Mouse (Mus musculus) heart, adult 2 months (tissue): ENCODE measurements at regions not wholly inside any gene's neighbourhood (a gene's known extent, or its start where the extent isn't known, plus 50 kb on each side); places are given as distances from the start of the nearest gene placed in this dataset.

ENCODE experiments used
- DNase-seq, 2 experiments: peaks; one replicate each; pipeline ENCODE4 v3.0.0; 2021
- H3K27ac ChIP-seq: fragments of 200-600 bp; 2 replicates; pipeline ENCODE4 v1.8.1; 2022
- H3K27me3 ChIP-seq: fragments of 200-500 bp; 2 replicates; pipeline ENCODE4 v1.6.1; 2012; ENCODE audit warnings: mild to moderate bottlenecking, low read length, inconsistent platforms, mixed read lengths; ENCODE audit not compliant: control insufficient read depth, insufficient read depth
- H3K36me3 ChIP-seq: fragments of 200-500 bp; 2 replicates; pipeline ENCODE4 v1.6.1; 2012; ENCODE audit warnings: low read length, inconsistent platforms; ENCODE audit not compliant: control insufficient read depth, insufficient read depth
- H3K4me1 ChIP-seq: fragments of 200-500 bp; 2 replicates; pipeline ENCODE4 v1.6.1; 2011; ENCODE audit warnings: low read length; ENCODE audit not compliant: control insufficient read depth, insufficient read depth
- H3K4me3 ChIP-seq: fragments of 200-600 bp; 2 replicates; pipeline ENCODE4 v1.8.1; 2022
- H3K79me2 ChIP-seq: fragments of 200-500 bp; replicated peaks from 2 replicates; pipeline ENCODE4 v1.6.1; 2012; ENCODE audit warnings: mild to moderate bottlenecking, inconsistent platforms, low read length, moderate library complexity, mixed read lengths; ENCODE audit not compliant: control insufficient read depth, insufficient read depth
- H3K9ac ChIP-seq: fragments of 200-500 bp; 2 replicates; pipeline ENCODE4 v1.6.1; 2012; ENCODE audit warnings: low read depth, mild to moderate bottlenecking, control low read depth, inconsistent platforms, low read length, mixed read lengths
- CTCF ChIP-seq: fragments of 200-600 bp; IDR thresholded peaks from 2 replicates; pipeline ENCODE4 v1.8.1; 2022; ENCODE audit warnings: antibody characterized with exemption, mild to moderate bottlenecking, moderate library complexity
- EP300 ChIP-seq: fragments of 200-500 bp; IDR thresholded peaks from 2 replicates; pipeline ENCODE4 v1.6.1; 2011; ENCODE audit warnings: low read depth, low read length, control low read depth; ENCODE audit not compliant: insufficient read depth
- POLR2A ChIP-seq: fragments of 200-500 bp; IDR thresholded peaks from 2 replicates; pipeline ENCODE4 v1.6.1; 2011; ENCODE audit warnings: mild to moderate bottlenecking, low read depth, low read length, control low read depth; ENCODE audit not compliant: insufficient read depth
- WGBS: fragments of 180-500 bp; shearing (Covaris S2); methylation state at CpG from one replicate; pipeline ENCODE4 v1.1.7; 2018; 5-methylcytosine and 5-hydroxymethylcytosine counted together
- intact Hi-C: fragments of 180-260 bp; cut with DNase I; formaldehyde crosslinking; loops from one replicate; pipeline ENCODE4 v1.15.1; 2025
- microRNA-seq, 2 experiments: library from miRNA; unstranded; fragments of <30 nt; microRNA quantifications; one replicate each; pipeline ENCODE4 v1.2.0; 2021

DNA sequence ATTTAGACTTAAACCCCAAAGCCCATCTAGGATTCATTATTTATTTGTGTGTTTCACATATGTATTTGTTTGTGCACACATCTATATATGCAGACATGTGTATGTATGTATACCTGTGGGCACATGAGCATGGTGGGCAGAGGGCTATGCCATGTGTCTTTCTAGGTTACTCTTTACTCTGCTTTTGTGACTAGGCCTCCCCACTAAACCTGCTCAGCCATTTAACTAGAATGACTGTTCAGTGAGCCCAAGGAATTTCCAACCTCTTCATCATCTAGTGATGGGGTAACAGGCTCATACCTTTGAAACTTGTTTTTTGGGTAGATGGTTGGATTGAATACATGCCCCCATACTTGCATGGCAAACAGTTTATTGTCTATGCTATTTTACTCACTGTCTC, 321.1 kb upstream of the Adam34 start:
- H3K4me1 ChIP-seq = no peaks in the 10 kb centered on the region
- intact Hi-C loops = no loop called here
- no peaks in the 10 kb centered on the region for H3K27me3 ChIP-seq
- H3K79me2 ChIP-seq = no peaks in the 10 kb centered on the region
- no peaks in the 10 kb centered on the region for H3K36me3 ChIP-seq
- no peak for TF ChIP-seq CTCF
- TF ChIP-seq EP300 = no peak
- TF ChIP-seq POLR2A = no peak
- no peak overlapping the region for H3K27ac ChIP-seq
- H3K4me3 ChIP-seq = no peak overlapping the region
- DNase-seq = no peak
- H3K9ac ChIP-seq = no peak overlapping the region

DNA sequence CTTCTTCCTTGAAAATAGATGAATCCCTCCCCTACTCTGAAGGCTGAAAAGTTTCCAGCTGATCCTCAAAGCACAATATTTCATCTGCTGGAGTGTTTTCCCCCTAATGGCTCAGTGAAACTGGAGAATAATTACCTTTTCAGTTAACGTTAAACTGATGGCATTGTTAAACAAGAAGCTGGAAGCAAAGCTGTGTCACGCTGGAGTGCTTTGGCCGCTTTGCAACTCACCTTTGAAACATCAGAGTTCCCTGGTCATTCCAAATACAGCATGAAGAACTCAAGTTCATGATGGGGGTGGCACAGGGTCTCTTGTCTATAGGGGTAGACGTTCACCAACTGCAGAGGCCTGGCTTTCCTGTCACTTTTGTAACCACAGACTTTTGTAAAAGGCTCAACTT, 317.9 kb upstream of the Adam34 start:
- 78% methylated on average over 4 of the region's 4 CpGs for WGBS

DNA sequence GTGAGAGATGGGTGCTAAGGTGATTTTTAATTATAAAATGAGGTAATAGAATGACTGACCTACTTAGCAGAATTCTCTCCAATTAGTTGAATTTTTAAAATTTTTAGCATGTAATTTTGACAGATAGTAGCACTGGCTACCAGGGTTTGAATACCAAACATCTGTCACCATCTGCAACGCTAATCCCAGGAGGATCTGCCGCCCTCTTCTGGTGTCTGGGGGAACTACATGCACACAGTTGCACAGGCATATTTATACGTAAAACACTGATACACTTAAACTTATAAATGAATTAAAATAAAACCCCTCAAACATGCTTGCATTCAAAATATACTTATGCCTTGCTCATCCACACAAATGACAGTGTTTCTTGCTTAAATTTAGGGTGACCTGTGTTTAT, 316.1 kb upstream of the Adam34 start:
- TF ChIP-seq POLR2A (no peak), CTCF (peak; percentile 63), EP300 (no peak)
- Histone ChIP-seq H3K9ac (no peak overlapping the region), H3K27ac (no peak overlapping the region), H3K27me3 (no peaks in the 10 kb centered on the region), H3K36me3 (no peaks in the 10 kb centered on the region), H3K4me1 (no peaks in the 10 kb centered on the region), H3K79me2 (no peaks in the 10 kb centered on the region), H3K4me3 (no peak overlapping the region)
- DNase-seq = peak in 1 of 2 experiments; percentile 30
- intact Hi-C loops = no loop called here
- 30% methylated on average over 3 of the region's 3 CpGs for WGBS

More for the DNA sequence above, 317.9 kb upstream of the Adam34 start:
- no peaks in the 10 kb centered on the region for H3K79me2 ChIP-seq
- no peaks in the 10 kb centered on the region for H3K36me3 ChIP-seq
- TF ChIP-seq CTCF (no peak), EP300 (no peak), POLR2A (no peak)
- H3K4me1 ChIP-seq = no peaks in the 10 kb centered on the region
- intact Hi-C loops = no loop called here
- no peak overlapping the region for H3K9ac ChIP-seq
- no peak overlapping the region for H3K4me3 ChIP-seq
- H3K27me3 ChIP-seq = no peaks in the 10 kb centered on the region
- DNase-seq = no peak
- H3K27ac ChIP-seq = no peak overlapping the region

DNA sequence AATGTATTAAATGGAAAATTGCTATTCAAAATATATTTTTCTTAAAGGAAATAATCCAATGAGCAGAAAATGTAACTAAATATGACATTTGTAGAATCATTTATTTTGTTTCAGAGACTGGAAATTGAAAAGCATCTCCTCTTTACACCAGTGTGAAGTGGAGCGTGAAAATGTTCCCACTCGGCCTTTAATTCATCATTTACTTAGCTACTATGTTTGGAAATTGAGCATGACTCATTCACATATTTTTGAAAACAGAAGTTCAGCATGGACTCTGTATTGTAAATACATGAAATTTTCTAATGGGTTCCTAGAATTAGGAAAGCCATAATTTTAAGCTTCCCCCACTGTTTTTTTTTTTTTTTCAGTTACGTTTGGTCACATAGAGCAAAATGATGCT, 314.2 kb upstream of the Adam34 start:
- Histone ChIP-seq H3K79me2 (no peaks in the 10 kb centered on the region), H3K9ac (no peak overlapping the region), H3K4me1 (no peaks in the 10 kb centered on the region), H3K27ac (no peak overlapping the region), H3K27me3 (no peaks in the 10 kb centered on the region), H3K36me3 (no peaks in the 10 kb centered on the region), H3K4me3 (no peak overlapping the region)
- intact Hi-C loops = no loop called here
- 85% methylated on average over 3 of the region's 3 CpGs for WGBS
- no peak for DNase-seq
- TF ChIP-seq EP300 (no peak), POLR2A (no peak), CTCF (no peak)

Small RNA genes in the stretch of these regions (microRNA-seq; reads per million reads assigned to microRNA genes)
- 0 reads per million in 2 experiments for gene Gm24591
